Mouse (Mus musculus) myocyte (in vitro differentiated cells): ENCODE data around the gene Slit3.

ENCODE experiments used
- CEBPB ChIP-seq: IDR thresholded peaks from 2 replicates; pipeline ENCODE4 v1.6.1; 2011; ENCODE audit warnings: mild to moderate bottlenecking, moderate library complexity; ENCODE audit not compliant: poor library complexity, insufficient read depth, severe bottlenecking
- E2F4 ChIP-seq: IDR thresholded peaks from one replicate; pipeline ENCODE4 v1.6.1; 2011; ENCODE audit warnings: mild to moderate bottlenecking, control low read depth, moderate library complexity; ENCODE audit not compliant: insufficient read depth
- MAX ChIP-seq: IDR thresholded peaks from one replicate; pipeline ENCODE4 v1.6.1; 2011; ENCODE audit warnings: low read depth, mild to moderate bottlenecking, control low read depth
- MYOD1 ChIP-seq, 3 experiments: IDR thresholded peaks; one replicate each; pipeline ENCODE4 v1.6.1; 2011; ENCODE audit warnings: control low read depth in 2 of 3, low read depth in 2 of 3, mild to moderate bottlenecking in 2 of 3, moderate library complexity in 1 of 3; ENCODE audit not compliant: insufficient read length in 2 of 3, control insufficient read depth in 1 of 3
- MYOG ChIP-seq, 3 experiments: IDR thresholded peaks; one replicate each; pipeline ENCODE4 v1.6.1; 2011; ENCODE audit warnings: control low read depth in 2 of 3, low read depth in 2 of 3, mild to moderate bottlenecking in 2 of 3; ENCODE audit not compliant: insufficient read length in 2 of 3, control insufficient read depth in 1 of 3, insufficient read depth in 1 of 3
- POLR2A ChIP-seq: IDR thresholded peaks from one replicate; pipeline ENCODE4 v1.6.1; 2011; ENCODE audit warnings: low read depth, mild to moderate bottlenecking, control low read depth, moderate library complexity; ENCODE audit not compliant: insufficient read length
- POLR2AphosphoS2 ChIP-seq: IDR thresholded peaks from one replicate; pipeline ENCODE4 v1.6.1; 2011; ENCODE audit warnings: low read depth, control low read depth; ENCODE audit not compliant: insufficient read length
- REST ChIP-seq: IDR thresholded peaks from one replicate; pipeline ENCODE4 v1.6.1; 2011; ENCODE audit warnings: mild to moderate bottlenecking, control low read depth, moderate library complexity; ENCODE audit not compliant: insufficient read depth, insufficient read length
- SRF ChIP-seq: IDR thresholded peaks from one replicate; pipeline ENCODE4 v1.6.1; 2011; ENCODE audit warnings: low read depth; ENCODE audit not compliant: control insufficient read depth, insufficient read length
- TCF12 ChIP-seq: IDR thresholded peaks from one replicate; pipeline ENCODE4 v1.6.1; 2011; ENCODE audit warnings: mild to moderate bottlenecking, control low read depth; ENCODE audit not compliant: poor library complexity, insufficient read depth, severe bottlenecking
- TCF3 ChIP-seq: IDR thresholded peaks from one replicate; pipeline ENCODE4 v1.6.1; 2011; ENCODE audit warnings: low read depth, control low read depth; ENCODE audit not compliant: insufficient read length
- USF1 ChIP-seq: IDR thresholded peaks from one replicate; pipeline ENCODE4 v1.6.1; 2011; ENCODE audit warnings: low read depth, mild to moderate bottlenecking, control low read depth, moderate library complexity

- no peak for TF ChIP-seq E2F4
- TF ChIP-seq POLR2A, result no peak
- no peak for TF ChIP-seq USF1
- TF ChIP-seq TCF3, result no peak
- no peak for TF ChIP-seq CEBPB
- TF ChIP-seq MYOG (IDR thresholded peaks at IDR 0.05; ENCODE audit: control insufficient read depth in 1 of 3, insufficient read depth in 1 of 3, insufficient read length in 2 of 3, low read depth in 2 of 3), result no peak
- TF ChIP-seq MYOD1 (IDR thresholded peaks at IDR 0.05; ENCODE audit: control insufficient read depth in 1 of 3, insufficient read length in 2 of 3, low read depth in 2 of 3), result no peak
- TF ChIP-seq POLR2AphosphoS2, result no peak
- no peak for TF ChIP-seq SRF
- no peak for TF ChIP-seq TCF12
- TF ChIP-seq MAX, result no peak
- no peak for TF ChIP-seq REST
Observed at GRCm38 (mm10) chr11:35337927-35338819, 217.1 kb downstream of the Slit3 start.
